28 mouse cellular contexts compared by ENCODE assay signal in the genomic region with DNA sequence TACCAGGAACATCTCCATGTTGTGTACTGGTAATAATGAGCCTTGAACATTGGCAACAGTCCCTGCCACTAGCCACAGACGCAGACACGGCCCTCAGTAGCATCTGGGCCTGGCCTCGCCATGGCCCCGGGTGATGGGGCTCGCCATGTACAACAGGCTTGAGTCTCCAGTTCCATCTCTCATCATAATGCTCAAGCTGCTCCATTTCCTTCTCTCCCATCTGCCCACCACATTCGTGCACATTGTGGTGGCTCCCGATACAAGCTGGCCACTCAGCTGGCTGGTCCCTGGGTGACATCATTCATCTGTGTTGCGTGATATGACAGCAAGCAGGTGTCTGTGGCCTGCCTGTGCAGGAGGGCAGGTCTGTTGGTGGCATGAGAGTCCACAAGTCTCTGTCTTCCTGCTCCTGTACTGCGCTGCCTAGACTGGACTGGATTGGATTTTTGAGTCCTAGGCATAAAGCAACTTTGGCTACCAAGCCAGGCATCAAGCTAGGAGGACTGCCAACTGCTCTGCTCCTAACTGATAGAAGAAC. TPM values are rescaled to one million over a fixed set of nuclear protein-coding genes. Genes with fewer than 3 reads are reported as not detected.
A peak's percentile ranks its signal among the peaks of the same experiment; 100 is the strongest.
DNase-seq lines count a peak whose midpoint lies in the region; ATAC-seq and TF ChIP-seq lines count a peak whose summit lies in the region.
"Had no signal": no experiment of that assay in that cellular context is flagged by ENCODE, and none has a peak within 500 bp of the region (broad histone marks: within the 10 kb centered on the region; RNA-seq: fewer than 3 reads in every experiment).

No protein-coding gene starts in this region.

- WGBS in forebrain, embryonic 12.5 days: 96% methylated on average over 9 of the region's 9 CpGs
- 94% methylated on average over 9 of the region's 9 CpGs for WGBS in forebrain, embryonic 15.5 days

- TF ChIP-seq CTCF in layer of hippocampus, adult 2 months (conservative IDR thresholded peaks at IDR 0.05): no peak
- no peak for TF ChIP-seq CTCF in CH12.LX (conservative IDR thresholded peaks at IDR 0.05 in 1 of 2, IDR thresholded peaks at IDR 0.05 in 1 of 2; ENCODE audit: low read depth in 2 of 2, low read length in 2 of 2)

- no peak for TF ChIP-seq POLR2A in CH12.LX (IDR thresholded peaks at IDR 0.05; ENCODE audit: low read depth, low read length)

- no peak for ATAC-seq in forebrain, embryonic 12.5 days (ENCODE audit: low FRiP score)
- ATAC-seq in forebrain, embryonic 15.5 days (replicated peaks): no peak
- peak; percentile 37; the same call in 1 of the 2 replicates for ATAC-seq in megakaryocyte progenitor cell, adult 5-6 weeks (replicated peaks; ENCODE audit: poor library complexity)
- ATAC-seq: forebrain, embryonic 13.5 days had no signal

- DNase-seq in layer of hippocampus, adult 2 months (ENCODE audit: low spot score in 2 of 2): peak; percentile 15 to 18
- DNase-seq in layer of hippocampus, adult 9-10 months (ENCODE audit: low spot score): no peak
- no peak for DNase-seq in CH12.LX (ENCODE audit: extremely low read depth)
- no peak for DNase-seq in gastrocnemius, adult 8-10 months (ENCODE audit: low spot score in 2 of 2)
- DNase-seq: adrenal gland, postnatal 14 days; cerebellum, adult 18-20 months; gastrocnemius, adult 2 months; heart, adult 2 months; heart, postnatal 4 days; kidney, adult 2 months; kidney, postnatal 36 days; liver; lung, embryonic 14.5 days; lung, postnatal 14 days; retina, postnatal 1 day; right cerebral cortex, postnatal 14 days; thymus, postnatal 14 days had no signal

- no peak overlapping the region for H3K4me3 ChIP-seq in forebrain, embryonic 12.5 days (replicated peaks)
- no peak overlapping the region for H3K4me3 ChIP-seq in forebrain, embryonic 15.5 days
- H3K4me3 ChIP-seq in layer of hippocampus, adult 2 months: no peak overlapping the region
- no peak overlapping the region for H3K4me3 ChIP-seq in CH12.LX (replicated peaks in 1 of 3; ENCODE audit: low read depth in 2 of 3, low read length in 2 of 3, poor library complexity in 1 of 3)
- H3K4me3 ChIP-seq: erythroblast, embryonic 14.5 days; forebrain, embryonic 13.5 days; gastrocnemius, adult 2 months; heart, adult 2 months; heart, embryonic 12.5 days; hindbrain, embryonic 15.5 days; intestine, embryonic 15.5 days; liver, embryonic 15.5 days; midbrain, embryonic 13.5 days; neural tube, embryonic 15.5 days had no signal

- H3K79me2 ChIP-seq in CH12.LX (replicated peaks; ENCODE audit: control insufficient read depth, extremely low read depth, insufficient read depth, poor library complexity, severe bottlenecking): peaks cover 12% of the 10 kb centered on the region

- H3K27ac ChIP-seq in forebrain, embryonic 12.5 days: 0 out of 2 replicates have a peak overlapping the region, but pooled peaks have one; percentile 31
- no peak overlapping the region for H3K27ac ChIP-seq in forebrain, embryonic 15.5 days (replicated peaks)
- H3K27ac ChIP-seq in layer of hippocampus, adult 2 months: no peak overlapping the region
- H3K27ac ChIP-seq in CH12.LX (ENCODE audit: insufficient read depth, low read depth): no peak overlapping the region; the same call in 1 of the 2 replicates
- H3K27ac ChIP-seq: forebrain, embryonic 13.5 days; gastrocnemius, adult 2 months; heart, adult 2 months; hindbrain, embryonic 15.5 days; intestine, embryonic 15.5 days; liver, embryonic 15.5 days; midbrain, embryonic 13.5 days; neural tube, embryonic 15.5 days had no signal

- no peaks in the 10 kb centered on the region for H3K9me3 ChIP-seq in forebrain, embryonic 12.5 days
- no peaks in the 10 kb centered on the region for H3K9me3 ChIP-seq in forebrain, embryonic 15.5 days
- peaks cover 3% of the 10 kb centered on the region for H3K9me3 ChIP-seq in CH12.LX (replicated peaks; ENCODE audit: low read length)
- H3K9me3 ChIP-seq: forebrain, embryonic 13.5 days; heart, embryonic 12.5 days; hindbrain, embryonic 15.5 days; intestine, embryonic 15.5 days; liver, embryonic 15.5 days; midbrain, embryonic 13.5 days; neural tube, embryonic 15.5 days had no signal

- no peak overlapping the region for H3K4me2 ChIP-seq in forebrain, embryonic 12.5 days
- H3K4me2 ChIP-seq in forebrain, embryonic 15.5 days (replicated peaks): no peak overlapping the region
- H3K4me2 ChIP-seq in CH12.LX (ENCODE audit: insufficient read depth, low read depth, poor library complexity, severe bottlenecking): no peak overlapping the region
- H3K4me2 ChIP-seq: forebrain, embryonic 13.5 days; heart, embryonic 12.5 days; hindbrain, embryonic 15.5 days; intestine, embryonic 15.5 days; liver, embryonic 15.5 days; lung, embryonic 14.5 days; midbrain, embryonic 13.5 days; neural tube, embryonic 15.5 days had no signal

- dilution Hi-C loops in CH12.LX (cut with MboI; ENCODE audit: extremely low pct_ligation_motif_present, extremely low pct_unique_long_range_greater_than_20kb, low sequenced_read_pairs): no loop called here

- no peak overlapping the region for H3K9ac ChIP-seq in forebrain, embryonic 12.5 days
- H3K9ac ChIP-seq in forebrain, embryonic 15.5 days (replicated peaks): no peak overlapping the region
- no peak overlapping the region for H3K9ac ChIP-seq in CH12.LX (ENCODE audit: insufficient read depth, low read depth)
- H3K9ac ChIP-seq: forebrain, embryonic 13.5 days; heart, embryonic 12.5 days; hindbrain, embryonic 15.5 days; intestine, embryonic 15.5 days; liver, embryonic 15.5 days; lung, embryonic 14.5 days; midbrain, embryonic 13.5 days; neural tube, embryonic 15.5 days had no signal

- no peak for TF ChIP-seq RAD21 in CH12.LX (IDR thresholded peaks at IDR 0.05; ENCODE audit: low read depth, low read length)

- TF ChIP-seq EP300 in CH12.LX (IDR thresholded peaks at IDR 0.05; ENCODE audit: low read length): no peak

- in situ Hi-C loops in CH12.LX (cut with MboI; ENCODE audit: low pct_ligation_motif_present, low pct_unique_long_range_greater_than_20kb, low sequenced_read_pairs): no loop called here

- H3K36me3 ChIP-seq in forebrain, embryonic 12.5 days (replicated peaks): peaks cover 43% of the 10 kb centered on the region
- H3K36me3 ChIP-seq in forebrain, embryonic 15.5 days: peaks cover 29% of the 10 kb centered on the region; the same call in 1 of the 2 replicates
- peaks cover 41 to 70% of the 10 kb centered on the region in 2 experiments for H3K36me3 ChIP-seq in CH12.LX (replicated peaks in 1 of 2; ENCODE audit: control insufficient read depth in 1 of 2, insufficient read depth in 1 of 2, low read length in 1 of 2)

- H3K4me1 ChIP-seq in forebrain, embryonic 12.5 days: no peaks in the 10 kb centered on the region
- H3K4me1 ChIP-seq in forebrain, embryonic 15.5 days: no peaks in the 10 kb centered on the region
- peaks cover 24 to 57% of the 10 kb centered on the region in 2 experiments for H3K4me1 ChIP-seq in CH12.LX (ENCODE audit: control insufficient read depth in 1 of 2, insufficient read depth in 2 of 2)
- H3K4me1 ChIP-seq: forebrain, embryonic 13.5 days; heart, embryonic 12.5 days; hindbrain, embryonic 15.5 days; intestine, embryonic 15.5 days; liver, embryonic 15.5 days; midbrain, embryonic 13.5 days had no signal

- H3K27me3 ChIP-seq in forebrain, embryonic 12.5 days: no peaks in the 10 kb centered on the region
- H3K27me3 ChIP-seq in forebrain, embryonic 15.5 days: no peaks in the 10 kb centered on the region
- no peaks in the 10 kb centered on the region for H3K27me3 ChIP-seq in CH12.LX (replicated peaks)
- H3K27me3 ChIP-seq: forebrain, embryonic 13.5 days; heart, embryonic 12.5 days; hindbrain, embryonic 15.5 days; intestine, embryonic 15.5 days; liver, embryonic 15.5 days; midbrain, embryonic 13.5 days; neural tube, embryonic 15.5 days had no signal

TF ChIP-seq in CH12.LX, 34 proteins besides CTCF, POLR2A, EP300 and RAD21:
- TF ChIP-seq TCF12 (IDR thresholded peaks at IDR 0.05; ENCODE audit: low read depth, low read length) (0 out of 2 replicates have a peak, but pooled peaks have one; percentile 44), BHLHE40 (IDR thresholded peaks at IDR 0.05; ENCODE audit: low read depth, low read length) (no peak)

RNA-seq across cellular contexts. Expression of a gene that starts 6.2 kb away (rescaled TPM):
- 71.7 and 74.9 TPM in 2 replicates for polyA plus RNA-seq in forebrain, embryonic 12.5 days (2016; fragmentation: Nextera tagmentation; extraction: Ambion mirVana)
- 74.1 and 79.4 TPM in 2 replicates for polyA plus RNA-seq in forebrain, embryonic 15.5 days (2015; fragmentation: Nextera tagmentation; extraction: Ambion mirVana)
- total RNA-seq in layer of hippocampus, adult 2 months (2021): 10 to 100 TPM; 29.8 to 32.8 TPM
- total RNA-seq in CH12.LX (2012; rRNA removed): 77.9 and 88.3 TPM in 2 replicates
- total RNA-seq in CH12.LX (2014; rRNA removed): 168 and 183 TPM in 2 replicates
- polyA plus RNA-seq in CH12.LX (2012; ENCODE audit: insufficient read length, low read depth): 103 and 105 TPM in 2 replicates
- total RNA-seq in megakaryocyte progenitor cell, adult 5-6 weeks (2015): 71.2 TPM in 2 replicates
- 76.7 and 86.1 TPM in 2 replicates for total RNA-seq in megakaryocyte progenitor cell, adult 5-6 weeks (2017)
- 10 to 100 TPM; 10.5 to 12.2 (median 11.3) TPM for total RNA-seq in gastrocnemius, adult 8-10 months (2022)

Comparison
In these comparisons a context has a peak if more than half of its experiments do, and no peak if none do; other contexts are left out.
1. DNase-seq: peak in layer of hippocampus, adult 2 months (2 of 2); none in layer of hippocampus, adult 9-10 months (single experiment), CH12.LX (single experiment) and gastrocnemius, adult 8-10 months (0 of 2).